8 mouse cellular contexts compared by ENCODE assay signal in the genomic region with DNA sequence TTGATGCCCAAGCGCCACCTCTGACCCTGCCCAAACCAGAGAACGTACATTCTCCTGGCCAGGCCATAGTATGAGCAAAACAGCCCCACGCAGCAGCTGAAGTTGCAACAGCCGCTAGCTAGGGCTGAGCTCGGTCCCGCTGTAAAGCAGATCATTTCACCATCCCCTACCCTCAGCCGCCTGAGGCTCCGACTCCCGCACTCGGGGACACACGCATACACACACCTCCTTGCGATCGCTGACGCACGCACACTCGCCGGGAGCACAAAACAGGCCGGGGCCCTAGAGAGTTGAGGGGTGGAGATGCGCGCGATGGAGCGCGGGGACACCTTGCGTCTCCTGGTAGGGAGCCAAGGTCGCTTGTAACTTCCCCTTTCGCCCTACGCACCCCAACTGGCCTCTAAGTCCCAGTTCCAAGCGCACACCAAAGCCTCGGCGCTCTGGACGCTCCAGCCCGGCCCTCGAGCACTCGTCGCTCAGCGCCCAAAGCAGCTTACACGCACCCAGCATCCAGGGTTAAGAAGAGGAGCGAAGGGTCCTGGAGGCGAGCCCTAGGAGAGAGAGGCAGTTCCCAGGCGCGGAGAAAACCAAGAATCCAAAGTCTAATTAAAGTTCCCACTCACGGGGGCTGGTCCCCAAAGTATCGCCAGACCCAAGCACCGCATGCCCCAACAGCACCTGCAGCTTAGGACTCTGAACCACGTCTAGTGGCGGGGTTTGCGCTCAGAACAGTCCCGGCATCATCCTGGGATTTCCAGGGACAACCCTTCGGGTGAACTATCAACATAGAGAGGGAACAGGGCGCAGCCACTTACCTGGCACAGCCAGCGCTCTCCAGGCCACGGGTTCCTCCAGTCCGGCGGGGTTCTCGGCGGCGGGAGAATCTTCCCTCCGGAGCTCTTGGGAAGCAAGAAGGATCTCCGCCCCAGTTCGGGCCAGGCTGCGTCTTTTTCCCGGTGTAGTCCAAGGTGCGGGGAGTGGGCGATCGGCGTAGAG. TPM values are rescaled to one million over a fixed set of nuclear protein-coding genes. Genes with fewer than 3 reads are reported as not detected.
A peak's percentile ranks its signal among the peaks of the same experiment; 100 is the strongest.
DNase-seq lines count a peak whose midpoint lies in the region; ATAC-seq and TF ChIP-seq lines count a peak whose summit lies in the region.

No protein-coding gene starts in this region.

- H3K4me3 ChIP-seq in forebrain, embryonic 16.5 days (replicated peaks; ENCODE audit: low read length): peak overlapping the region; percentile 65
- peak overlapping the region; percentile 67 for H3K4me3 ChIP-seq in midbrain, postnatal 0 days (ENCODE audit: low read depth, low read length)

- H3K9me3 ChIP-seq in forebrain, embryonic 16.5 days (ENCODE audit: control insufficient read depth, low read length): no peaks in the 10 kb centered on the region; the same call in 1 of the 2 replicates
- H3K9me3 ChIP-seq in midbrain, postnatal 0 days (ENCODE audit: low read length): no peaks in the 10 kb centered on the region

- DNase-seq in layer of hippocampus, adult 11-12 months (ENCODE audit: low spot score): peak; percentile 23
- DNase-seq in layer of hippocampus, postnatal 10 days (ENCODE audit: low spot score in 2 of 2): no peak
- DNase-seq in adrenal gland, postnatal 10 days: peak; percentile 35
- DNase-seq in kidney, postnatal 4 days: peak; percentile 27 to 46
- peak; percentile 6 for DNase-seq in midbrain, postnatal 0 days (ENCODE audit: low spot score)
- DNase-seq in cerebellum, adult 9-10 months: no peak
- DNase-seq in gastrocnemius, postnatal 25 days: no peak

- H3K36me3 ChIP-seq in forebrain, embryonic 16.5 days (ENCODE audit: control insufficient read depth, insufficient read depth): no peaks in the 10 kb centered on the region
- no peaks in the 10 kb centered on the region for H3K36me3 ChIP-seq in midbrain, postnatal 0 days (ENCODE audit: insufficient read depth, low read length)

- under 1% methylated on average over 66 of the region's 66 CpGs for WGBS in forebrain, embryonic 16.5 days
- under 1% methylated on average over 66 of the region's 66 CpGs for WGBS in midbrain, postnatal 0 days

- peak; percentile 30 for ATAC-seq in forebrain, embryonic 16.5 days
- ATAC-seq in midbrain, postnatal 0 days (ENCODE audit: low FRiP score): peak; percentile 47; the same call in 1 of the 2 replicates

- peak overlapping the region; percentile 67 for H3K9ac ChIP-seq in forebrain, embryonic 16.5 days (replicated peaks; ENCODE audit: low read depth, low read length)
- H3K9ac ChIP-seq in midbrain, postnatal 0 days (replicated peaks; ENCODE audit: low read length, poor library complexity, severe bottlenecking): peak overlapping the region; percentile 59

- peaks cover 24% of the 10 kb centered on the region for H3K4me1 ChIP-seq in forebrain, embryonic 16.5 days (replicated peaks; ENCODE audit: control insufficient read depth, insufficient read depth, low read length)
- 0 out of 2 replicates have a peak, but pooled peaks cover 3% of the 10 kb centered on the region for H3K4me1 ChIP-seq in midbrain, postnatal 0 days (ENCODE audit: insufficient read depth, low read length)

- TF ChIP-seq CTCF in midbrain, postnatal 0 days (IDR thresholded peaks at IDR 0.05): no peak

- H3K27ac ChIP-seq in forebrain, embryonic 16.5 days (ENCODE audit: low read length): no peak overlapping the region
- no peak overlapping the region for H3K27ac ChIP-seq in midbrain, postnatal 0 days (ENCODE audit: low read depth, low read length)

- H3K27me3 ChIP-seq in forebrain, embryonic 16.5 days (replicated peaks; ENCODE audit: control insufficient read depth, insufficient read depth, low read length): peaks cover 42% of the 10 kb centered on the region
- H3K27me3 ChIP-seq in midbrain, postnatal 0 days (ENCODE audit: insufficient read depth, low read length): peaks cover 12% of the 10 kb centered on the region; the same call in 1 of the 2 replicates

- H3K4me2 ChIP-seq in forebrain, embryonic 16.5 days (ENCODE audit: low read length): peak overlapping the region; percentile 90
- H3K4me2 ChIP-seq in midbrain, postnatal 0 days (ENCODE audit: low read depth, low read length, poor library complexity, severe bottlenecking): peak overlapping the region; percentile 96

RNA-seq across cellular contexts. Expression of gene Chst8, which starts 0.7 kb away (rescaled TPM):
- total RNA-seq in layer of hippocampus, postnatal 10 days (2021): 10 to 100 TPM; 24.0 to 34.8 TPM
- 1 to 10 TPM; 5.5 to 6.0 TPM for total RNA-seq in adrenal gland, postnatal 10 days (2021)
- 9.9 and 12.0 TPM in 2 replicates for polyA plus RNA-seq in forebrain, embryonic 16.5 days (2015; fragmentation: Nextera tagmentation; extraction: Ambion mirVana)
- total RNA-seq in midbrain, postnatal 0 days (2014; rRNA removed): 17.4 and 20.1 TPM in 2 replicates
- 13.5 and 16.2 TPM in 2 replicates for polyA plus RNA-seq in midbrain, postnatal 0 days (2015; fragmentation: Nextera tagmentation; extraction: Ambion mirVana)
- under 1 TPM; 0.13 to 0.43 TPM for total RNA-seq in gastrocnemius, postnatal 25 days (2021)

Comparison
In these comparisons a context has a peak if more than half of its experiments do, and no peak if none do; other contexts are left out.
1. DNase-seq: peak in layer of hippocampus, adult 11-12 months (single experiment), adrenal gland, postnatal 10 days (single experiment), kidney, postnatal 4 days (2 of 2) and midbrain, postnatal 0 days (single experiment); none in layer of hippocampus, postnatal 10 days (0 of 2), cerebellum, adult 9-10 months (single experiment) and gastrocnemius, postnatal 25 days (single experiment).
2. RNA of gene Chst8, which starts 0.7 kb away (total RNA-seq): 24.0 to 34.8 TPM in layer of hippocampus, postnatal 10 days, 17.4 to 20.1 TPM in midbrain, postnatal 0 days and 5.5 to 6.0 TPM in adrenal gland, postnatal 10 days; 0.13 to 0.43 TPM in gastrocnemius, postnatal 25 days; every median in the first group is over 4 times any median in the second.